Mouse (Mus musculus) erythroblast, embryonic 14.5 days (primary cell): ENCODE results near the gene Slc6a8.

Experiments used
- GATA1 ChIP-seq: IDR thresholded peaks from 2 replicates; pipeline ENCODE4 v1.6.1; 2012; ENCODE audit warnings: low read length, inconsistent platforms, mixed read lengths
- TAL1 ChIP-seq: IDR thresholded peaks from 3 replicates; pipeline ENCODE4 v1.6.1; 2012; ENCODE audit warnings: low read length, inconsistent platforms, mixed read lengths

DNA sequence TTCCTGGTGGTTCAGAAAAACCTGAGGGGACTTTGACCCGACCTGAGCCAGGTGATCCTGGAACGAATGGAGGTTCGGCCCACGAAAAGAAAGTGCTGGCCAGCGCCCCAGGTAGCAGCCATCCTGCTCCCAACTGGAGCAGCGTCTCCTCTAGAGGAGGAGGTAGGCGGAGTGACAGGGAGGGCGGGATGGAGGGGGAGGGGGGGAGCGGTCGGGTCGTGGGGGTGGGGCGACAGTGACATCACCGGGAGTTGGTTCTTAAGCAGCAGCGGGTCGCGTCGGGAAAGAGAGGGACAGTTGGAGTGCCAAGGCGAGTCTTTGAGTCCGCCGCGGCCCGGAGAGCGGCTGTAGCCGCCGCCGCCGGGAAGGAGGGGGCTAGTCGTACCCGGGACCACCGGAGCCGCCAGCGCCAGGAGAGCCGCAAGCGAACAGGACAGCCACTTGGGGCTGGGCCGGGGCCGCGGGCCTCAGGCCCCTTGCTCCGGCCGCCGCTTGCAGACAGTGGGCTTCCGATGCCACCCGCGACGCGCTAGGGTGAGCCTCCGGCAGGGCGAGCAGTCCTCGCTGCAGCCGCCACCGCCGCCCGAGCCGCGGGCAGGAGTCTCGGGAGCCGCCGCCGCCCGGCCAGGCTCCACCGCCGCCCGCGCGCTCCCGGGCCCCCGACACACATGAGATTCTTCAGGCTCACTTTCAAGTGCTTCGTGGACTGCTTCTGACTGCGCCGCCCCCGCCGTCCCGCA, at the start of gene Slc6a8:
- TF ChIP-seq GATA1 (no peak), TAL1 (no peak)
